Mouse (Mus musculus) limb, embryonic 14.5 days (tissue): ENCODE measurements around the gene Psd. TPM values are rescaled to one million over a fixed set of nuclear protein-coding genes. Genes with fewer than 3 reads are reported as not detected.

Source experiments
- ATAC-seq: fragments of 200-750 bp; cut with Nextera tagmentation; 2 replicates; pipeline ENCODE4 v1.8.0; 2017; ENCODE audit warnings: low read depth, moderate number of reproducible peaks, moderate TSS enrichment; ENCODE audit not compliant: low FRiP score
- DNase-seq: peaks from one replicate; pipeline ENCODE4 v3.0.0-alpha.2; 2015; ENCODE audit warnings: low spot score
- H3K27ac ChIP-seq: fragments of 300-500 bp; sonication (generic); replicated peaks from 2 replicates; pipeline ENCODE4 v1.5.1; 2014; ENCODE audit warnings: low read depth, mild to moderate bottlenecking, low read length, moderate library complexity, mixed read lengths
- H3K27me3 ChIP-seq: fragments of 300-500 bp; sonication (generic); 2 replicates; pipeline ENCODE4 v1.6.1; 2014; ENCODE audit warnings: low read length, mixed read lengths; ENCODE audit not compliant: control insufficient read depth, insufficient read depth
- H3K36me3 ChIP-seq: fragments of 300-500 bp; sonication (generic); 2 replicates; pipeline ENCODE4 v1.6.1; 2014; ENCODE audit warnings: mild to moderate bottlenecking, low read length, moderate library complexity, mixed read lengths; ENCODE audit not compliant: control insufficient read depth, insufficient read depth
- H3K4me1 ChIP-seq: fragments of 300-500 bp; sonication (generic); 2 replicates; pipeline ENCODE4 v1.6.1; 2014; ENCODE audit warnings: antibody characterized with exemption, low read length, mixed read lengths; ENCODE audit not compliant: control insufficient read depth, insufficient read depth
- H3K4me2 ChIP-seq: fragments of 300-500 bp; sonication (generic); replicated peaks from 2 replicates; pipeline ENCODE4 v1.6.1; 2014; ENCODE audit warnings: low read depth, mild to moderate bottlenecking, low read length, moderate library complexity; ENCODE audit not compliant: severe bottlenecking
- H3K4me3 ChIP-seq: fragments of 300-500 bp; sonication (generic); replicated peaks from 2 replicates; pipeline ENCODE4 v1.5.1; 2014; ENCODE audit warnings: low read length
- H3K9ac ChIP-seq: fragments of 300-500 bp; sonication (generic); 2 replicates; pipeline ENCODE4 v1.6.1; 2014; ENCODE audit warnings: mild to moderate bottlenecking, low read depth, low read length, moderate library complexity; ENCODE audit not compliant: severe bottlenecking
- H3K9me3 ChIP-seq: fragments of 300-500 bp; sonication (generic); 2 replicates; pipeline ENCODE4 v1.6.1; 2016; ENCODE audit warnings: low read length; ENCODE audit not compliant: control insufficient read depth
- POLR2A ChIP-seq: fragments of 200-500 bp; IDR thresholded peaks from 2 replicates; pipeline ENCODE4 v1.8.0; 2012; ENCODE audit warnings: inconsistent platforms, mild to moderate bottlenecking, moderate library complexity, borderline replicate concordance; ENCODE audit not compliant: insufficient read depth, insufficient read length; ENCODE audit errors: extremely low read depth
- WGBS: fragments of 180-500 bp; shearing (Covaris S2); extraction: QIAGEN DNeasy Blood & Tissue Kit; methylation state at CpG from one replicate; pipeline ENCODE4 v1.1.7; 2014; 5-methylcytosine and 5-hydroxymethylcytosine counted together
- polyA plus RNA-seq, 2 experiments: library from polyadenylated mRNA; depleted of rRNA in 1 of 2; stranded (reverse) in 1 of 2; unstranded in 1 of 2; fragments of >200 nt; fragmentation: Nextera tagmentation in 1 of 2; extraction: Ambion mirVana in 1 of 2; gene quantifications; 2 replicates each; pipeline versions ENCODE4 v1.2.1 to v1.2.3; 2012 to 2014

The Psd gene
- polyA plus RNA-seq, 2 experiments, result 5.5 to 7.8 TPM

DNA sequence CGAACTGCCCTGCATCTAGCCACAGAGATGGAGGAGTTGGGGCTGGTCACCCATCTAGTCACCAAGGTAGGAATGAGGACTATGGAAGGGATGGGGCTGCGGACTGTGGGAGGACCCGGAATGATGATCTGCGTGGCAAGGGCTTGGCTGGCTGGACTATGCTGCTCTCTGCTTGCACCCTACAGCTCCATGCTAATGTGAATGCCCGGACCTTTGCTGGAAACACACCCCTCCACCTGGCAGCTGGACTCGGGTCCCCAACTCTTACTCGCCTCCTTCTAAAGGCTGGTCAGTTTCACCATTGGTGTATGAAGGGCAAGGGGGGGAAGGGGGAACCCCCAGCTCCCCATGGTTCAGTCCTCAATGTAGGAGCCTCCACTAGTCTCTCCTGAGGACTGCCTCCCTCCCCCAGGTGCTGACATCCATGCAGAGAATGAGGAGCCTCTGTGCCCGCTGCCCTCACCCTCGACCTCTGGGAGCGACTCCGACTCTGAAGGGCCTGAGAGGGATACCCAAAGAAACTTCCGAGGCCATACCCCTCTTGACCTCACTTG lies 16.6 kb downstream of the Psd start:
- no peak for DNase-seq
- WGBS, result 91% methylated on average over 12 of the region's 12 CpGs
- no peak for TF ChIP-seq POLR2A
- peaks cover 32% of the 10 kb centered on the region for H3K36me3 ChIP-seq
- no peak overlapping the region for H3K4me2 ChIP-seq
- peaks cover 12% of the 10 kb centered on the region for H3K4me1 ChIP-seq
- H3K9ac ChIP-seq, result no peak overlapping the region
- no peak for ATAC-seq
- H3K27me3 ChIP-seq, result peaks cover 30% of the 10 kb centered on the region
- no peaks in the 10 kb centered on the region for H3K9me3 ChIP-seq
- H3K4me3 ChIP-seq, result no peak overlapping the region
- no peak overlapping the region for H3K27ac ChIP-seq

DNA sequence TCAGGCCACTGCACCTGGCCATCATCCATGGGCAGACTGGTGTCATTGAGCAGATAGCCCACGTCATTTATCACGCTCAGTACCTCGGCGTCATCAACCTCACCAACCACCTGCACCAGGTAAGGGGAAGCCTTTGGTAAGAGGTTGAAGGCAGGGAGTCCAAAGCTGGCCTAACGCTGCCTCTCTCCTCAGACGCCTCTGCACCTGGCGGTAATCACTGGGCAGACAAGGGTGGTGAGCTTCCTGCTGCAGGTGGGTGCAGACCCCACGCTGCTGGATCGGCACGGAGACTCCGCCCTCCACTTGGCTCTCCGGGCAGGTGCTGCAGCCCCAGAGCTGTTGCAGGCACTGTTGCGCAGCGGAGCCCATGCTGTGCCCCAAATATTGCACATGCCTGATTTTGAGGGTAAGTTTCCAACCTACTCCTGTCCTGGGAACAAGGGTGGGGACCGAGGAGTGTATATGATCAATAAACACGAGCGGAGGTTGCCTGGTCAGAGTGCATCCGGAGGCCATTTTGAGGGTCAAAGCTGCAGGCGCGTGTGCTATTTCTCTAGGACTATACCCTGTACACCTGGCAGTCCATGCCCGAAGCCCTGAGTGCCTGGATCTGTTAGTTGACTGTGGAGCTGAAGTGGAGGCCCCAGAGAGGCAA lies 17.2 kb downstream of the Psd start:
- Histone ChIP-seq H3K36me3 (peaks cover 32% of the 10 kb centered on the region), H3K4me3 (no peak overlapping the region), H3K27me3 (peaks cover 24% of the 10 kb centered on the region), H3K9ac (no peak overlapping the region), H3K4me2 (no peak overlapping the region), H3K27ac (no peak overlapping the region), H3K9me3 (no peaks in the 10 kb centered on the region), H3K4me1 (peaks cover 15% of the 10 kb centered on the region)
- 79% methylated on average over 21 of the region's 21 CpGs for WGBS
- no peak for TF ChIP-seq POLR2A
- ATAC-seq, result no peak
- no peak for DNase-seq

DNA sequence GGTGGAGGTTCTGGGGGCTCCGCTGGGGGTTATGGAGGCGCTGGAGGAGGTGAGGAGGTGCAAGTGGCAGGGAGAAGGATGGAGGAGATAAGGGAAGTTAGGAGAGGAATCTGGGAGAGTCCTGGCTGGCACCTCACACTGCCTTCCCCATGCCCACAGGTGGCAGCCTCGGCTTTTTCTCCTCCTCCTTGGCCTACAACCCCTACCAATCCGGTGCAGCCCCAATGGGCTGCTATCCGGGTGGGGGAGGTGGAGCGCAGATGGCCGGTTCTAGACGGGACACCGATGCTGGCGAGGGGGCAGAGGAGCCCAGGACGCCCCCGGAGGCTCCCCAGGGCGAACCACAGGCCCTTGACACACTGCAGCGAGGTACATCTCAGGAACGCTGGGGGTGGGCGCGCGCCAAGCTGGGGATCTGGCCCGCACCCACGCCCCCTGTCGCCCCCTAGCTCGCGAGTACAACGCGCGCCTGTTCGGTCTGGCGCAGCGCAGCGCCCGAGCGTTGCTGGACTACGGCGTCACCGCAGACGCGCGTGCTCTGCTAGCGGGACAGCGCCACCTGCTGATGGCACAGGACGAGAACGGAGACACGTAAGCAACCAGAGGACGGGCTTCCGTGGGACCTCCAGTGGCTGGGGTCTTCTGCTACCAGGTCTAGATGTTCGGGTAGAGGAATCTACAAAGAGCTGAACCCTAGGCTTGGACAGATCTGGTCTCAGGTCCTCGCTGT lies 18.1 kb downstream of the Psd start:
- DNase-seq, result peak; percentile 84
- Histone ChIP-seq H3K4me1 (peaks cover 15% of the 10 kb centered on the region), H3K9ac (peak overlapping the region; percentile 34), H3K36me3 (peaks cover 32% of the 10 kb centered on the region), H3K4me3 (peak overlapping the region; percentile 35), H3K27ac (no peak overlapping the region), H3K27me3 (peaks cover 15% of the 10 kb centered on the region), H3K4me2 (peak overlapping the region; percentile 71), H3K9me3 (no peaks in the 10 kb centered on the region)
- WGBS, result 2% methylated on average over 46 of the region's 47 CpGs
- TF ChIP-seq POLR2A, result no peak
- ATAC-seq, result peak; percentile 35; the same call in 1 of the 2 replicates

DNA sequence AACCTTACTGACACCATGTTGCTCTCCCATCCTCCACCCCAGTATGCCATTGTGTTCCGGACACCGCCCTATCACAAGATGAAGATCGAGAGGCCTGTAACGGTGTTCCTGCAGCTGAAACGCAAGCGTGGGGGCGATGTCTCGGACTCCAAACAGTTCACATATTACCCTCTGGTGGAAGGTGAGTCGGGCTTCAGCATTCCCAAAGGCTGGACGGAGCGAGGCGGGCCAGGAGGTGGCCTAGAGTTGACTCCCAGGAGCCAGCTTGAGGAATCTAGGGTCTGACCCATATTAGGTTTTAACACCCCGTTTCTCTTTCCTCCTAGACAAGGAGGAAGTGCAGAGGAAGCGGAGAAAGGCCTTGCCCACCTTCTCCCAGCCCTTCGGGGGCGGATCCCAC lies 18.7 kb downstream of the Psd start:
- DNase-seq (no peak), ATAC-seq (no peak)
- WGBS, result 70% methylated on average over 16 of the region's 16 CpGs
- H3K27me3 ChIP-seq, result peaks cover 10% of the 10 kb centered on the region
- no peak overlapping the region for H3K9ac ChIP-seq
- peak overlapping the region; percentile 35 for H3K4me3 ChIP-seq
- peaks cover 17% of the 10 kb centered on the region for H3K4me1 ChIP-seq
- H3K4me2 ChIP-seq, result no peak overlapping the region; the same call in 1 of the 2 replicates
- peaks cover 32% of the 10 kb centered on the region for H3K36me3 ChIP-seq
- H3K9me3 ChIP-seq, result no peaks in the 10 kb centered on the region
- no peak overlapping the region for H3K27ac ChIP-seq
- TF ChIP-seq POLR2A, result no peak

DNA sequence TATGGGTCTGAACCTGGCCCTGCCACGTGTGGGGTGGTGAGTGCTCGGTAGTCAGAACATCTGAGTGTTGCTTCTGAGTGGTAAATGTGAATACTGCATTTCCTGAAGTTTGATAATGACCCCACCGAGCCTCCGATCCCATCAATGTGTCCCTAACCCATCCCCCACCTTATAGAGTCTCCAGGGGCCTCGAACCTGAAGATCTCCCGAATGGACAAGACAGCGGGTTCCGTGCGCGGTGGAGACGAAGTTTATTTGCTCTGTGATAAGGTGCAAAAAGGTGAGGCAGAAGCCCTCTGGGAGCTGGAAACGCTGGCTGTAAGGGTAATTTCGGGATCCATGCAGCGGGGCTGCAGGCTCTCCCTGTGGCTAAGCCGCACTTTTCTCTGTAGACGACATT lies 19.2 kb downstream of the Psd start:
- H3K4me1 ChIP-seq, result peaks cover 17% of the 10 kb centered on the region
- H3K4me2 ChIP-seq, result no peak overlapping the region
- ATAC-seq, result no peak
- H3K27me3 ChIP-seq, result peaks cover 7% of the 10 kb centered on the region; the same call in 1 of the 2 replicates
- no peak overlapping the region for H3K4me3 ChIP-seq
- H3K9ac ChIP-seq, result no peak overlapping the region
- H3K27ac ChIP-seq, result no peak overlapping the region
- 79% methylated on average over 16 of the region's 16 CpGs for WGBS
- H3K9me3 ChIP-seq, result no peaks in the 10 kb centered on the region
- TF ChIP-seq POLR2A, result no peak
- no peak for DNase-seq
- peaks cover 32% of the 10 kb centered on the region for H3K36me3 ChIP-seq
